Mouse (Mus musculus): ENCODE data around the gene Bean1.

DNA sequence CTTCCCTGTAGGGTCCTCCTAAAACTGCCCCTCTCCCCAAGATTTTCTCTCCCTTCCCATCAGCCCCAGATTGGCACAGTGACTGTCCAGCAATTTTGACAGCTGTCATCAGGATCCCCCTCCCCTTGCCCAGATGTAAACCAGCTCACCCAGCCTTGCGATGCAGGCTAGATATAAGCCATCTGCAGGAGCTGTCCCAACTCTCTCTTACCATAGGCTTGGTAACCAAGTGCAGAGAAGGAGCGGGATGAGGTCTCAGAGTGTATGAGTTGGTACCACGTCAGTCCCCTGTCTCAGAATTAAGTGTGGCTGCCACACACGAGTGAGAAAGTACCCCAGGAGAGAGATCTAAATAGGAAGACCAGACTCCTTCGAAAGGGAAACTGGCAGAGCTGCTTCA is 18.2 kb downstream of the Bean1 start:
- TF ChIP-seq CTCF (IDR thresholded peaks at IDR 0.05; ENCODE audit: control insufficient read depth, insufficient read depth, low read length), result no peak
- no peak for TF ChIP-seq POLR2A (IDR thresholded peaks at IDR 0.05; ENCODE audit: borderline replicate concordance, control insufficient read depth, low read depth, low read length)
